Mouse (Mus musculus) MEL (cell line): ENCODE data around the gene Eif4b. TPM values are rescaled to one million over a fixed set of nuclear protein-coding genes. Genes with fewer than 3 reads are reported as not detected.

ENCODE experiments used
- DNase-seq: peaks from one replicate; pipeline ENCODE4 v3.0.0; 2011; ENCODE audit warnings: low read depth, low spot score
- H3K27ac ChIP-seq: 2 replicates; pipeline ENCODE4 v1.5.1; 2012; ENCODE audit warnings: low read depth, mild to moderate bottlenecking, control low read depth, low read length, moderate library complexity; ENCODE audit not compliant: control insufficient read depth
- H3K27me3 ChIP-seq, 2 experiments: fragments of 150-350 bp in 1 of 2; sonication (generic) in 1 of 2; 2 replicates each; pipeline ENCODE4 v1.6.1; 2012; ENCODE audit warnings: low read length in 2 of 2, mild to moderate bottlenecking in 2 of 2, improper control_type of control experiment in 1 of 2, moderate library complexity in 1 of 2; ENCODE audit not compliant: insufficient read depth in 2 of 2, control insufficient read depth in 1 of 2
- H3K36me3 ChIP-seq, 2 experiments: 2 replicates each; pipeline ENCODE4 v1.6.1; 2012 to 2014; ENCODE audit warnings: low read length in 2 of 2, improper control_type of control experiment in 1 of 2, inconsistent platforms in 1 of 2, mild to moderate bottlenecking in 1 of 2; ENCODE audit not compliant: insufficient read depth in 2 of 2, control insufficient read depth in 1 of 2
- H3K4me1 ChIP-seq, 2 experiments: fragments of 150-350 bp in 1 of 2; sonication (generic) in 1 of 2; 2 replicates each; pipeline ENCODE4 v1.6.1; 2012; ENCODE audit warnings: low read length in 2 of 2, improper control_type of control experiment in 1 of 2, mild to moderate bottlenecking in 1 of 2; ENCODE audit not compliant: insufficient read depth in 2 of 2, control insufficient read depth in 1 of 2
- H3K4me3 ChIP-seq, 2 experiments: fragments of 150-350 bp in 1 of 2; sonication (generic) in 1 of 2; 2 replicates each; pipeline ENCODE4 v1.5.1; 2012; ENCODE audit warnings: low read depth in 2 of 2, low read length in 2 of 2, mild to moderate bottlenecking in 2 of 2, moderate library complexity in 2 of 2, control low read depth in 1 of 2, improper control_type of control experiment in 1 of 2; ENCODE audit not compliant: control insufficient read depth in 1 of 2, insufficient read depth in 1 of 2
- H3K79me2 ChIP-seq: 2 replicates; pipeline ENCODE4 v1.6.1; 2012; ENCODE audit warnings: mild to moderate bottlenecking, low read length, moderate library complexity; ENCODE audit not compliant: control insufficient read depth, poor library complexity, insufficient read depth
- H3K9ac ChIP-seq: 2 replicates; pipeline ENCODE4 v1.6.1; 2012; ENCODE audit warnings: low read depth, mild to moderate bottlenecking, control low read depth, low read length, moderate library complexity; ENCODE audit not compliant: control insufficient read depth, poor library complexity, severe bottlenecking
- H3K9me3 ChIP-seq: fragments of 150-350 bp; sonication (generic); replicated peaks from 2 replicates; pipeline ENCODE4 v1.6.1; 2012; ENCODE audit warnings: mild to moderate bottlenecking, low read length, improper control_type of control experiment, moderate library complexity; ENCODE audit not compliant: insufficient read depth
- BHLHE40 ChIP-seq: IDR thresholded peaks from 2 replicates; pipeline ENCODE4 v1.6.1; 2012; ENCODE audit warnings: low read depth, mild to moderate bottlenecking, inconsistent platforms, low read length, improper control_type of control experiment, borderline replicate concordance
- CHD2 ChIP-seq: IDR thresholded peaks from 2 replicates; pipeline ENCODE4 v1.6.1; 2011; ENCODE audit warnings: low read length, improper control_type of control experiment
- ELF1 ChIP-seq: IDR thresholded peaks from 2 replicates; pipeline ENCODE4 v1.6.1; 2014; ENCODE audit warnings: low read depth, mild to moderate bottlenecking, inconsistent platforms, low read length, improper control_type of control experiment, moderate library complexity
- HCFC1 ChIP-seq: IDR thresholded peaks from 2 replicates; pipeline ENCODE4 v1.6.1; 2012; ENCODE audit warnings: low read depth, mild to moderate bottlenecking, inconsistent platforms, low read length, improper control_type of control experiment, moderate library complexity
- MAFK ChIP-seq: IDR thresholded peaks from 2 replicates; pipeline ENCODE4 v1.6.1; 2011; ENCODE audit warnings: low read depth, mild to moderate bottlenecking, low read length, improper control_type of control experiment, borderline replicate concordance
- MAX ChIP-seq: IDR thresholded peaks from 2 replicates; pipeline ENCODE4 v1.6.1; 2011; ENCODE audit warnings: low read length, improper control_type of control experiment
- MAZ ChIP-seq: IDR thresholded peaks from 2 replicates; pipeline ENCODE4 v1.6.1; 2012; ENCODE audit warnings: low read depth, mild to moderate bottlenecking, inconsistent platforms, low read length, improper control_type of control experiment
- MYB ChIP-seq: IDR thresholded peaks from 2 replicates; pipeline ENCODE4 v1.6.1; 2011; ENCODE audit warnings: mild to moderate bottlenecking, low read depth, low read length, improper control_type of control experiment
- NELFE ChIP-seq: IDR thresholded peaks from 2 replicates; pipeline ENCODE4 v1.6.1; 2011; ENCODE audit warnings: low read depth, low read length, improper control_type of control experiment
- RAD21 ChIP-seq: IDR thresholded peaks from 2 replicates; pipeline ENCODE4 v1.6.1; 2011; ENCODE audit warnings: mild to moderate bottlenecking, low read depth, low read length, improper control_type of control experiment
- RCOR1 ChIP-seq: IDR thresholded peaks from 2 replicates; pipeline ENCODE4 v1.6.1; 2012; ENCODE audit warnings: low read depth, mild to moderate bottlenecking, inconsistent platforms, low read length, improper control_type of control experiment
- SIN3A ChIP-seq: IDR thresholded peaks from 2 replicates; pipeline ENCODE4 v1.6.1; 2012; ENCODE audit warnings: low read length, improper control_type of control experiment, inconsistent platforms
- SMC3 ChIP-seq: IDR thresholded peaks from 2 replicates; pipeline ENCODE4 v1.6.1; 2011; ENCODE audit warnings: low read depth, low read length, improper control_type of control experiment
- USF1 ChIP-seq: IDR thresholded peaks from 2 replicates; pipeline ENCODE4 v1.6.1; 2014; ENCODE audit warnings: low read depth, mild to moderate bottlenecking, inconsistent platforms, low read length, improper control_type of control experiment, moderate library complexity
- USF2 ChIP-seq, 2 experiments: IDR thresholded peaks; 2 replicates each; pipeline ENCODE4 v1.6.1; 2011 to 2012; ENCODE audit warnings: improper control_type of control experiment in 2 of 2, low read length in 2 of 2, borderline replicate concordance in 1 of 2, inconsistent platforms in 1 of 2, low read depth in 1 of 2, mild to moderate bottlenecking in 1 of 2; ENCODE audit not compliant: insufficient read depth in 1 of 2
- ZC3H11A ChIP-seq: IDR thresholded peaks from 2 replicates; pipeline ENCODE4 v1.6.1; 2012; ENCODE audit warnings: low read depth, mild to moderate bottlenecking, inconsistent platforms, low read length, improper control_type of control experiment
- ZMIZ1 ChIP-seq: IDR thresholded peaks from 2 replicates; pipeline ENCODE4 v1.6.1; 2012; ENCODE audit warnings: low read depth, mild to moderate bottlenecking, inconsistent platforms, low read length, improper control_type of control experiment, moderate library complexity
- ZNF384 ChIP-seq: IDR thresholded peaks from 2 replicates; pipeline ENCODE4 v1.6.1; 2012; ENCODE audit warnings: low read depth, mild to moderate bottlenecking, inconsistent platforms, low read length, improper control_type of control experiment
- polyA plus RNA-seq, 2 experiments: library from polyadenylated mRNA; stranded (reverse) in 1 of 2; unstranded in 1 of 2; fragments of >175 nt in 1 of 2; fragments of >200 nt in 1 of 2; gene quantifications; 2 replicates each; pipeline versions ENCODE4 v1.2.1 to v1.2.4; 2012; ENCODE audit warnings: low replicate concordance in 2 of 2, low read depth in 1 of 2; ENCODE audit not compliant: insufficient read length in 2 of 2, insufficient read depth in 1 of 2, missing spikeins in 1 of 2
- total RNA-seq: library from RNA; depleted of rRNA; stranded (reverse); fragments of 300-350 nt; gene quantifications from 2 replicates; pipeline ENCODE4 v1.2.3, GENCODE M21; 2012

The Eif4b gene
- total and polyA plus RNA-seq, 3 experiments: 464 to 790 (median 561) TPM

- Histone ChIP-seq H3K4me3 (no peak overlapping the region), H3K9me3 (no peaks in the 10 kb centered on the region), H3K9ac (no peak overlapping the region), H3K4me1 (peaks cover 19 to 39% of the 10 kb centered on the region in 2 experiments), H3K27ac (no peak overlapping the region), H3K79me2 (no peaks in the 10 kb centered on the region; the same call in 1 of the 2 replicates), H3K27me3 (no peaks in the 10 kb centered on the region), H3K36me3 (peaks cover 0 to 14% of the 10 kb centered on the region in 2 experiments; a peak in 2 of 4 replicates)
- DNase-seq: no peak
- TF ChIP-seq MAX (no peak), MAZ (no peak), MAFK (no peak)
These were observed 30.5 kb downstream of the Eif4b start for GRCm38 (mm10) chr15:102103947-102104555.

- Histone ChIP-seq H3K27ac (no peak overlapping the region), H3K79me2 (no peaks in the 10 kb centered on the region), H3K9me3 (no peaks in the 10 kb centered on the region), H3K9ac (no peak overlapping the region), H3K4me1 (peaks cover 19 to 29% of the 10 kb centered on the region in 2 experiments), H3K27me3 (no peaks in the 10 kb centered on the region), H3K36me3 (peaks cover 0 to 11% of the 10 kb centered on the region in 2 experiments; a peak in 2 of 4 replicates), H3K4me3 (no peak overlapping the region)
- no peak for DNase-seq
- TF ChIP-seq USF2 (IDR thresholded peaks at IDR 0.05; ENCODE audit: borderline replicate concordance in 1 of 2, insufficient read depth in 1 of 2, low read depth in 1 of 2, low read length in 2 of 2): no peak
- TF ChIP-seq USF1: no peak
- no peak for TF ChIP-seq ELF1
- no peak for TF ChIP-seq MAZ
- TF ChIP-seq SIN3A: no peak
- no peak for TF ChIP-seq HCFC1
- no peak for TF ChIP-seq MAFK
- TF ChIP-seq SMC3: no peak
- no peak for TF ChIP-seq ZC3H11A
- TF ChIP-seq MAX: no peak
- TF ChIP-seq CHD2: no peak
- TF ChIP-seq BHLHE40: no peak
- no peak for TF ChIP-seq RAD21
- TF ChIP-seq NELFE: no peak
- TF ChIP-seq ZNF384: no peak
- no peak for TF ChIP-seq RCOR1
- TF ChIP-seq ZMIZ1: no peak
- TF ChIP-seq MYB: no peak
These were observed 31.8 kb downstream of the Eif4b start for GRCm38 (mm10) chr15:102105360-102105759.
